Mouse (Mus musculus) embryonic fibroblast, embryonic 13.5 days (primary cell): Measurements from ENCODE around the gene Gm4881.

Experiments used
- CTCF ChIP-seq: IDR thresholded peaks from 2 replicates; pipeline ENCODE4 v1.5.1; 2011; ENCODE audit warnings: mild to moderate bottlenecking, control low read depth, low read length, moderate library complexity, borderline replicate concordance; ENCODE audit not compliant: insufficient read depth
- POLR2A ChIP-seq: IDR thresholded peaks from 2 replicates; pipeline ENCODE4 v1.6.1; 2011; ENCODE audit warnings: low read depth, mild to moderate bottlenecking, control low read depth, low read length, moderate library complexity

DNA sequence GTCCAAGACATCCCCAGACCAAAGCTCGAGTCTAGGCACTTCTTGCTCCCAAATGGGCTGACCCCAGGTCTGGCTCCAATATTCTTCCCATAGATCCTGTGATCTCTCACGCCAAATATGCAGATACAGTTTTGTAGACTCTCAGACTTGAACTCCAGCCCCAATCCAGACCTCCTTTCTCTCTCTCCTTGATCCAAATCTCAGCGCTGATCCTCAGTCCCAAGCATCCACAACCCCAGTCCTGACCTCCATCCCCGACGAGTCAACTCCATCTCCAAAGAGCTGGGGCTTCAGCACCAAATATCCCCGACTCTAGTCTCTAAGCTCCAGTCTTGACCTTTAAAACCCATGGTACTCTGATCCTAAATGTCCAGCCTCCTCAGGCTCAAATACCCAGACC, 653 bp downstream of the Gm4881 start:
- TF ChIP-seq CTCF = no peak
- no peak for TF ChIP-seq POLR2A
